Mouse (Mus musculus) heart, embryonic 12.5 days (tissue): ENCODE results near the gene Rnf207. TPM values are rescaled to one million over a fixed set of nuclear protein-coding genes. Genes with fewer than 3 reads are reported as not detected.

ENCODE experiments used
- ATAC-seq: fragments of 200-750 bp; cut with Nextera tagmentation; 2 replicates; pipeline ENCODE4 v1.8.0; 2017; ENCODE audit warnings: moderate TSS enrichment, moderate library complexity; ENCODE audit not compliant: insufficient number of reproducible peaks, low FRiP score
- H3K27ac ChIP-seq: fragments of 300-500 bp; sonication (generic); 2 replicates; pipeline ENCODE4 v1.5.1; 2016; ENCODE audit warnings: mild to moderate bottlenecking, moderate library complexity; ENCODE audit not compliant: poor library complexity, severe bottlenecking
- H3K27me3 ChIP-seq: fragments of 300-500 bp; sonication (generic); replicated peaks from 2 replicates; pipeline ENCODE4 v1.6.1; 2016; ENCODE audit warnings: mild to moderate bottlenecking, moderate library complexity
- H3K36me3 ChIP-seq: fragments of 300-500 bp; sonication (generic); 2 replicates; pipeline ENCODE4 v1.6.1; 2016; ENCODE audit warnings: mild to moderate bottlenecking, moderate library complexity
- H3K4me1 ChIP-seq: fragments of 300-500 bp; sonication (generic); replicated peaks from 2 replicates; pipeline ENCODE4 v1.6.1; 2016; ENCODE audit warnings: mild to moderate bottlenecking
- H3K4me2 ChIP-seq: fragments of 300-500 bp; sonication (generic); 2 replicates; pipeline ENCODE4 v1.6.1; 2016; ENCODE audit warnings: mild to moderate bottlenecking, moderate library complexity
- H3K4me3 ChIP-seq: fragments of 300-500 bp; sonication (generic); 2 replicates; pipeline ENCODE4 v1.5.1; 2016; ENCODE audit warnings: mild to moderate bottlenecking
- H3K9ac ChIP-seq: fragments of 300-500 bp; sonication (generic); 2 replicates; pipeline ENCODE4 v1.6.1; 2016; ENCODE audit warnings: mild to moderate bottlenecking, moderate library complexity
- H3K9me3 ChIP-seq: fragments of 300-500 bp; sonication (generic); replicated peaks from 2 replicates; pipeline ENCODE4 v1.6.1; 2016; ENCODE audit warnings: mild to moderate bottlenecking, moderate library complexity
- WGBS: fragments of 180-500 bp; shearing (Covaris S2); methylation state at CpG from one replicate; pipeline ENCODE4 v1.1.7; 2016; 5-methylcytosine and 5-hydroxymethylcytosine counted together
- polyA plus RNA-seq: library from polyadenylated mRNA; unstranded; fragments of >200 nt; fragmentation: Nextera tagmentation; extraction: Ambion mirVana; gene quantifications from 2 replicates; pipeline ENCODE4 v1.2.1, GENCODE M21; 2016

Gene Rnf207
- polyA plus RNA-seq, 1 experiment from 2014 or later = 56.5 TPM

GRCm38 (mm10) chr4:152282721-152283120 is 36.1 kb downstream of the Rnf207 start:
- ATAC-seq = no peak
- H3K9ac ChIP-seq = 0 out of 2 replicates have a peak overlapping the region, but pooled peaks have one; percentile 45
- peak overlapping the region; percentile 34 for H3K4me3 ChIP-seq
- H3K9me3 ChIP-seq = no peaks in the 10 kb centered on the region
- H3K36me3 ChIP-seq = peaks cover 28% of the 10 kb centered on the region
- WGBS = 23% methylated on average over 34 of the region's 34 CpGs
- peak overlapping the region; percentile 65 for H3K4me2 ChIP-seq
- H3K27me3 ChIP-seq = peaks cover 87% of the 10 kb centered on the region
- H3K4me1 ChIP-seq = peaks cover 18% of the 10 kb centered on the region
- H3K27ac ChIP-seq = no peak overlapping the region

GRCm38 (mm10) chr4:152281601-152282000 is 37.2 kb downstream of the Rnf207 start:
- H3K9ac ChIP-seq = no peak overlapping the region
- peaks cover 21% of the 10 kb centered on the region for H3K4me1 ChIP-seq
- H3K4me3 ChIP-seq = no peak overlapping the region
- 48% methylated on average over 15 of the region's 15 CpGs for WGBS
- peaks cover 28% of the 10 kb centered on the region for H3K36me3 ChIP-seq
- no peak for ATAC-seq
- H3K27me3 ChIP-seq = peaks cover 76% of the 10 kb centered on the region
- H3K4me2 ChIP-seq = no peak overlapping the region
- no peak overlapping the region for H3K27ac ChIP-seq
- H3K9me3 ChIP-seq = no peaks in the 10 kb centered on the region

- H3K9me3 ChIP-seq = no peaks in the 10 kb centered on the region
- no peak for ATAC-seq
- WGBS = 86% methylated on average over 23 of the region's 23 CpGs
- no peak overlapping the region for H3K4me2 ChIP-seq
- H3K36me3 ChIP-seq = peaks cover 28% of the 10 kb centered on the region
- H3K4me3 ChIP-seq = no peak overlapping the region
- peaks cover 60% of the 10 kb centered on the region for H3K27me3 ChIP-seq
- H3K4me1 ChIP-seq = peaks cover 39% of the 10 kb centered on the region
- no peak overlapping the region for H3K9ac ChIP-seq
- no peak overlapping the region for H3K27ac ChIP-seq
These were observed 39.8 kb downstream of the Rnf207 start for GRCm38 (mm10) chr4:152278986-152279385.

GRCm38 (mm10) chr4:152277916-152278315 is 40.9 kb downstream of the Rnf207 start:
- Histone ChIP-seq H3K4me3 (no peak overlapping the region), H3K4me1 (peaks cover 42% of the 10 kb centered on the region), H3K27ac (no peak overlapping the region), H3K27me3 (peaks cover 50% of the 10 kb centered on the region), H3K9me3 (no peaks in the 10 kb centered on the region), H3K4me2 (no peak overlapping the region), H3K9ac (no peak overlapping the region), H3K36me3 (peaks cover 28% of the 10 kb centered on the region)
- WGBS = 65% methylated on average over 2 of the region's 2 CpGs
- ATAC-seq = no peak

GRCm38 (mm10) chr4:152276389-152277347 is 42.1 kb downstream of the Rnf207 start:
- ATAC-seq = no peak
- peaks cover 37% of the 10 kb centered on the region for H3K27me3 ChIP-seq
- 46% methylated on average over 10 of the region's 10 CpGs for WGBS
- no peak overlapping the region for H3K4me2 ChIP-seq
- H3K27ac ChIP-seq = no peak overlapping the region
- H3K9me3 ChIP-seq = no peaks in the 10 kb centered on the region
- no peak overlapping the region for H3K9ac ChIP-seq
- H3K36me3 ChIP-seq = peaks cover 26% of the 10 kb centered on the region
- peaks cover 50% of the 10 kb centered on the region for H3K4me1 ChIP-seq
- H3K4me3 ChIP-seq = no peak overlapping the region

GRCm38 (mm10) chr4:152274681-152275131 is 44.1 kb downstream of the Rnf207 start:
- H3K27ac ChIP-seq = peak overlapping the region; percentile 84; the same call in 1 of the 2 replicates
- peaks cover 18% of the 10 kb centered on the region for H3K27me3 ChIP-seq
- peak overlapping the region; percentile 98 for H3K4me2 ChIP-seq
- peak overlapping the region; percentile 91 for H3K9ac ChIP-seq
- peaks cover 64% of the 10 kb centered on the region for H3K4me1 ChIP-seq
- peak overlapping the region; percentile 81 for H3K4me3 ChIP-seq
- WGBS = under 1% methylated on average over 20 of the region's 20 CpGs
- ATAC-seq = peak; percentile 26; the same call in 1 of the 2 replicates
- H3K36me3 ChIP-seq = peaks cover 8% of the 10 kb centered on the region
- H3K9me3 ChIP-seq = no peaks in the 10 kb centered on the region

- H3K9ac ChIP-seq = peak within 1 kb of the TSS; percentile 91
- under 1% methylated on average over 20 of the region's 48 CpGs for WGBS
- peaks cover 10% of the 10 kb centered on the region for H3K27me3 ChIP-seq
- H3K4me3 ChIP-seq = peak within 1 kb of the TSS; percentile 81
- ATAC-seq = peak; percentile 60
- peak within 1 kb of the TSS; percentile 84 for H3K27ac ChIP-seq
- H3K4me1 ChIP-seq = peaks cover 64% of the 10 kb centered on the region
- peaks cover 3% of the 10 kb centered on the region; the same call in 1 of the 2 replicates for H3K36me3 ChIP-seq
- H3K4me2 ChIP-seq = peak within 1 kb of the TSS; percentile 98
- H3K9me3 ChIP-seq = no peaks in the 10 kb centered on the region
These were observed 45.1 kb downstream of the Rnf207 start, which contains the start of gene Gpr153 for GRCm38 (mm10) chr4:152273621-152274236. Gpr153 (plus strand) TSS chr4:152274232.

- Histone ChIP-seq H3K4me1 (peaks cover 64% of the 10 kb centered on the region), H3K9ac (peak overlapping the region; percentile 91; the same call in 1 of the 2 replicates), H3K36me3 (peaks cover 5% of the 10 kb centered on the region), H3K4me3 (peak overlapping the region; percentile 81; the same call in 1 of the 2 replicates), H3K9me3 (no peaks in the 10 kb centered on the region), H3K4me2 (peak overlapping the region; percentile 98), H3K27ac (peak overlapping the region; percentile 84), H3K27me3 (peaks cover 9% of the 10 kb centered on the region)
- 33% methylated on average over 3 of the region's 3 CpGs for WGBS
- ATAC-seq = no peak
These were observed 45.6 kb downstream of the Rnf207 start for GRCm38 (mm10) chr4:152273191-152273590.

- Histone ChIP-seq H3K4me3 (no peak overlapping the region), H3K27ac (peak overlapping the region; percentile 84), H3K4me2 (peak overlapping the region; percentile 98; the same call in 1 of the 2 replicates), H3K9ac (no peak overlapping the region), H3K36me3 (peaks cover 6% of the 10 kb centered on the region), H3K27me3 (peaks cover 9% of the 10 kb centered on the region), H3K4me1 (peaks cover 66% of the 10 kb centered on the region), H3K9me3 (no peaks in the 10 kb centered on the region)
- no peak for ATAC-seq
- 30% methylated on average over 9 of the region's 9 CpGs for WGBS
These were observed 46.2 kb downstream of the Rnf207 start for GRCm38 (mm10) chr4:152272449-152273049.

- peaks cover 9% of the 10 kb centered on the region for H3K27me3 ChIP-seq
- H3K4me3 ChIP-seq = no peak overlapping the region
- H3K27ac ChIP-seq = peak overlapping the region; percentile 84
- H3K9me3 ChIP-seq = no peaks in the 10 kb centered on the region
- no peak for ATAC-seq
- no peak overlapping the region for H3K4me2 ChIP-seq
- H3K9ac ChIP-seq = peak overlapping the region; percentile 18; the same call in 1 of the 2 replicates
- peaks cover 6% of the 10 kb centered on the region for H3K36me3 ChIP-seq
- peaks cover 67% of the 10 kb centered on the region for H3K4me1 ChIP-seq
- 61% methylated on average over 7 of the region's 7 CpGs for WGBS
These were observed 46.8 kb downstream of the Rnf207 start for GRCm38 (mm10) chr4:152272006-152272405.
